Mouse (Mus musculus) midbrain, embryonic 14.5 days (tissue): ENCODE measurements around the gene Ankrd37. TPM values are rescaled to one million over a fixed set of nuclear protein-coding genes. Genes with fewer than 3 reads are reported as not detected.
A peak's percentile ranks its signal among the peaks of the same experiment; 100 is the strongest.

ENCODE experiments used
- ATAC-seq: fragments of 200-750 bp; cut with Nextera tagmentation; 2 replicates; pipeline ENCODE4 v1.8.0; 2017; ENCODE audit warnings: moderate number of reproducible peaks, moderate library complexity; ENCODE audit not compliant: low FRiP score, low TSS enrichment
- DNase-seq: peaks from one replicate; pipeline ENCODE4 v3.0.0-alpha.2; 2015
- H3K27ac ChIP-seq: fragments of 300-500 bp; sonication (generic); replicated peaks from 2 replicates; pipeline ENCODE4 v1.5.1; 2014; ENCODE audit warnings: mild to moderate bottlenecking, low read depth, low read length, moderate library complexity
- H3K27me3 ChIP-seq: fragments of 300-500 bp; sonication (generic); 2 replicates; pipeline ENCODE4 v1.6.1; 2014; ENCODE audit warnings: low read length, control low read depth, mixed read lengths; ENCODE audit not compliant: control insufficient read depth, insufficient read depth
- H3K36me3 ChIP-seq: fragments of 300-500 bp; sonication (generic); 2 replicates; pipeline ENCODE4 v1.6.1; 2014; ENCODE audit warnings: low read length, control low read depth; ENCODE audit not compliant: control insufficient read depth, insufficient read depth
- H3K4me1 ChIP-seq: fragments of 300-500 bp; sonication (generic); 2 replicates; pipeline ENCODE4 v1.6.1; 2014; ENCODE audit warnings: mild to moderate bottlenecking, antibody characterized with exemption, low read length, control low read depth; ENCODE audit not compliant: control insufficient read depth, insufficient read depth
- H3K4me2 ChIP-seq: fragments of 300-500 bp; sonication (generic); 2 replicates; pipeline ENCODE4 v1.6.1; 2014; ENCODE audit warnings: mild to moderate bottlenecking, low read length, moderate library complexity
- H3K4me3 ChIP-seq: fragments of 300-500 bp; sonication (generic); replicated peaks from 2 replicates; pipeline ENCODE4 v1.5.1; 2014; ENCODE audit warnings: low read depth, low read length
- H3K9ac ChIP-seq: fragments of 300-500 bp; sonication (generic); replicated peaks from 2 replicates; pipeline ENCODE4 v1.6.1; 2014; ENCODE audit warnings: mild to moderate bottlenecking, low read length, moderate library complexity
- H3K9me3 ChIP-seq: fragments of 300-500 bp; sonication (generic); 2 replicates; pipeline ENCODE4 v1.6.1; 2016; ENCODE audit warnings: low read length, control low read depth, mixed read lengths; ENCODE audit not compliant: control insufficient read depth
- WGBS: fragments of 180-500 bp; shearing (Covaris S2); extraction: QIAGEN DNeasy Blood & Tissue Kit; methylation state at CpG from one replicate; pipeline ENCODE4 v1.1.7; 2014; 5-methylcytosine and 5-hydroxymethylcytosine counted together
- polyA plus RNA-seq: library from polyadenylated mRNA; unstranded; fragments of >200 nt; fragmentation: Nextera tagmentation; extraction: Ambion mirVana; gene quantifications from 2 replicates; pipeline ENCODE4 v1.2.1, GENCODE M21; 2014

Gene Ankrd37
- polyA plus RNA-seq, 1 experiment from 2014 or later = 37.5 TPM

- DNase-seq (no peak), ATAC-seq (no peak)
- Histone ChIP-seq H3K36me3 (peaks cover 39% of the 10 kb centered on the region), H3K4me2 (no peak overlapping the region), H3K9me3 (no peaks in the 10 kb centered on the region), H3K9ac (no peak overlapping the region), H3K27ac (no peak overlapping the region), H3K4me3 (no peak overlapping the region), H3K4me1 (no peaks in the 10 kb centered on the region), H3K27me3 (no peaks in the 10 kb centered on the region)
- WGBS = 89% methylated on average over 3 of the region's 3 CpGs
These were observed 18.8 kb downstream of the Ankrd37 start for GRCm38 (mm10) chr8:45986665-45987064.

GRCm38 (mm10) chr8:45975837-45976468 lies 29.6 kb downstream of the Ankrd37 start:
- Histone ChIP-seq H3K36me3 (peaks cover 8% of the 10 kb centered on the region; the same call in 1 of the 2 replicates), H3K27ac (no peak overlapping the region), H3K9ac (peak overlapping the region; percentile 54), H3K4me3 (peak overlapping the region; percentile 62), H3K4me1 (peaks cover 12% of the 10 kb centered on the region), H3K27me3 (no peaks in the 10 kb centered on the region), H3K4me2 (peak overlapping the region; percentile 81), H3K9me3 (peaks cover 4% of the 10 kb centered on the region; the same call in 1 of the 2 replicates)
- WGBS = 72% methylated on average over 11 of the region's 11 CpGs
- DNase-seq = no peak
- ATAC-seq = no peak

- peak; percentile 99 for ATAC-seq
- Histone ChIP-seq H3K9me3 (peaks cover 4% of the 10 kb centered on the region; the same call in 1 of the 2 replicates), H3K27ac (peak within 1 kb of the TSS; percentile 77), H3K4me2 (peak within 1 kb of the TSS; percentile 81), H3K4me3 (peak within 1 kb of the TSS; percentile 62), H3K36me3 (peaks cover 4% of the 10 kb centered on the region; the same call in 1 of the 2 replicates), H3K27me3 (no peaks in the 10 kb centered on the region), H3K4me1 (peaks cover 12% of the 10 kb centered on the region), H3K9ac (peak within 1 kb of the TSS; percentile 65)
- peak; percentile 100 for DNase-seq
- WGBS = 2% methylated on average over 57 of the region's 57 CpGs
These were observed 30.2 kb downstream of the Ankrd37 start, which contains the start of the genes 1700029J07Rik and Ufsp2 for GRCm38 (mm10) chr8:45975126-45975836. Gene 1700029J07Rik, minus strand, starts transcription at chr8:45975252. Gene Ufsp2, plus strand, starts transcription at chr8:45975528.

- ATAC-seq = no peak
- H3K27me3 ChIP-seq = no peaks in the 10 kb centered on the region
- DNase-seq = no peak
- H3K36me3 ChIP-seq = no peaks in the 10 kb centered on the region
- peaks cover 12% of the 10 kb centered on the region for H3K4me1 ChIP-seq
- peaks cover 4% of the 10 kb centered on the region; the same call in 1 of the 2 replicates for H3K9me3 ChIP-seq
- 79% methylated on average over 8 of the region's 8 CpGs for WGBS
- H3K4me2 ChIP-seq = peak overlapping the region; percentile 81
- H3K9ac ChIP-seq = peak overlapping the region; percentile 65; the same call in 1 of the 2 replicates
- H3K4me3 ChIP-seq = no peak overlapping the region
- no peak overlapping the region for H3K27ac ChIP-seq
These were observed 31.5 kb downstream of the Ankrd37 start for GRCm38 (mm10) chr8:45973988-45974505.

- no peak for ATAC-seq
- H3K4me1 ChIP-seq = peaks cover 8% of the 10 kb centered on the region
- no peak for DNase-seq
- H3K9ac ChIP-seq = no peak overlapping the region
- H3K36me3 ChIP-seq = no peaks in the 10 kb centered on the region
- 95% methylated on average over 12 of the region's 12 CpGs for WGBS
- H3K27ac ChIP-seq = no peak overlapping the region
- H3K9me3 ChIP-seq = peaks cover 4% of the 10 kb centered on the region; the same call in 1 of the 2 replicates
- H3K4me3 ChIP-seq = no peak overlapping the region
- H3K4me2 ChIP-seq = no peak overlapping the region
- H3K27me3 ChIP-seq = no peaks in the 10 kb centered on the region
These were observed 34.6 kb downstream of the Ankrd37 start for GRCm38 (mm10) chr8:45970894-45971293.

- Histone ChIP-seq H3K36me3 (no peaks in the 10 kb centered on the region), H3K27ac (no peak overlapping the region), H3K4me2 (no peak overlapping the region), H3K9ac (no peak overlapping the region), H3K4me1 (no peaks in the 10 kb centered on the region), H3K9me3 (no peaks in the 10 kb centered on the region), H3K4me3 (no peak overlapping the region), H3K27me3 (no peaks in the 10 kb centered on the region)
- ATAC-seq (no peak), DNase-seq (no peak)
- WGBS = 58% methylated on average over 2 of the region's 2 CpGs
These were observed 54.9 kb downstream of the Ankrd37 start for GRCm38 (mm10) chr8:45950622-45951021.

Other genes with a start within 250 kb of the Ankrd37 start
- 30.5 and 30.7 TPM in 2 replicates for gene Pdlim3, start 120.2 kb downstream of the Ankrd37 start, polyA plus RNA-seq
- gene Ccdc110, start 71.1 kb downstream of the Ankrd37 start, polyA plus RNA-seq = 0.26 and 0.29 TPM in 2 replicates
- 4.0 and 4.5 TPM in 2 replicates for gene 1700029J07Rik, start 30.5 kb downstream of the Ankrd37 start, polyA plus RNA-seq
- 58.6 and 62.9 TPM in 2 replicates for gene Ufsp2, start 30.2 kb downstream of the Ankrd37 start, polyA plus RNA-seq
- 0.86 and 0.91 TPM in 2 replicates for gene Lrp2bp, start 6.4 kb downstream of the Ankrd37 start, polyA plus RNA-seq
- 26.2 and 30.6 TPM in 2 replicates for gene Cfap97, start 146.1 kb upstream of the Ankrd37 start, polyA plus RNA-seq
- 14.0 and 16.0 TPM in 2 replicates for gene Snx25, start 146.5 kb upstream of the Ankrd37 start, polyA plus RNA-seq
- gene Slc25a4, start 205.6 kb upstream of the Ankrd37 start, polyA plus RNA-seq = 795 and 885 TPM in 2 replicates